Mouse (Mus musculus) embryo, embryonic 9.5 days (tissue): ENCODE data around the gene Nradd.

Experiments
- DNase-seq: peaks from one replicate; pipeline ENCODE4 v3.0.0-alpha.2; 2017; ENCODE audit errors: extremely low spot score

The Nradd gene

DNA sequence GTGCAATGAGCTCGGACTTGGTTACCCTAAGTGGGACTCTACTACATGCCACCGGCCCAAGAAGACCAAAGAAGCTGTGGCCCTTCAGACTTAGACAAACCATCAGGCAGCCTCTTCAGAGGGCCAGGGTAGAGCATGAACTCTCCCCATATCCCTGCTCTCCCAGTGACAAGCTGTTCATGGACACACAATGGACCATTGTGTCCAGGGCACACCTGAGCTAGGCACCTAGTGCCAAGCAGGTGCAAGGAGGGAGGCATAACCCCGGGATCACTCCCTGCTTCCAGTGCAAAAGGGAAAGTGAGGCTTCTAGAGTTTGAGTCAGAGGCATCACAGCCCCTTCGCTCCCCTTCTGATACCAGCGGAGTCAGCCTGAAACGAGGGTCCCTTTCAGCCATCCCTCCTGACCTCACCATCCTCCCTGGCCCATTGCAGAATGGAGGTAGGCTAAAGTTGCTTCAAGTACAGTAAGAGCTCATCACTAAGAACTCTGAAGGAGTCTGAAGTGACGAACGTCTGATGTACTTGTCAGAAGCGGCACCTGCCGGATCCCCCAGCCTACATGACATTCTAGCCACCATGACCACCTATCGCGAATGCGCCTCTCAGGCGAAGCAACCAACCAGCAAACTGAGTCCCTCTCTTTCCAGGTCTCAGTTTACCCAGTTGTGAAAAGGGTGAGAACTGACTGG, 28.9 kb upstream of the Nradd start:
- no peak for DNase-seq

- DNase-seq = no peak
Measured at GRCm38 (mm10) chr9:110651931-110652722, 27.9 kb upstream of the Nradd start.

DNA sequence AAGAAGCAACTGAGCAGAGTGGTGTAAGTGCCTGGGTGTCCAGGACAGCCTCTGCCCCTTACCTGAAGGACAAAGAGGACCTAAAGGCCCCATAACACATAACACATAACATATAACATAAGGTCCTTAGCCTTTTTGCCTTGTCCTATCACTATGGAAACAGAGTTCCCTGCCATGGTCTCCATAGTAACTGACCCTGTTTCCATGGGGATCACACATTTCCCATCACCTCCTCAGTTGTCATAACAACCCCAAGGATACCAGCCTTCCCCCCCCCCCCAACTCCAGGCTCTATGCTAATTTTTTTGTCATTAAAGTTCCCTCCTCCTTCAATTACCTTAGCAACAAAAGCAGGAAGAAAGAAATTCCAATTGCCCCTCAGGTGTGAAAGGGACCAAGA, 25.5 kb upstream of the Nradd start:
- DNase-seq = no peak

DNA sequence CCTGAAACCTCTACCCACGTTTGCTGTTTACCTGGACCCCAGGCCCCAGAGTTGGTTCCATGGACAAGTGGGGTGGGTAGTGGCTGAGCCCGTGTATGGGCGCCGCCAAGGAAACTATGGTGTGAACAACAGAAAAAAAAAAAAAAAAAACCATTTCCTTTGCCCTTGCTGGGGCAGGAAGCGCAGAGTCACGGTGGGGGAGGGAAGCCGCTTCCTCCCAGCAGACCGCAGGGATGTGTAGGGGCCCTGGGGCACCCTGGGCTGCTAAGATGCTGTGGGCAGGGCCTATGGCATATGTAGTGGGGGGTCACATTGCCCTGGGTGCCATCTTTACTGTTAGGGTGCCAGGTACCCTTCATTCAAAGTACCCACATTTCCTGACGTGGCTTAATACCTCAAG, 21.0 kb upstream of the Nradd start:
- no peak for DNase-seq

- DNase-seq = no peak
Measured at GRCm38 (mm10) chr9:110644295-110644694, 20.0 kb upstream of the Nradd start.

DNA sequence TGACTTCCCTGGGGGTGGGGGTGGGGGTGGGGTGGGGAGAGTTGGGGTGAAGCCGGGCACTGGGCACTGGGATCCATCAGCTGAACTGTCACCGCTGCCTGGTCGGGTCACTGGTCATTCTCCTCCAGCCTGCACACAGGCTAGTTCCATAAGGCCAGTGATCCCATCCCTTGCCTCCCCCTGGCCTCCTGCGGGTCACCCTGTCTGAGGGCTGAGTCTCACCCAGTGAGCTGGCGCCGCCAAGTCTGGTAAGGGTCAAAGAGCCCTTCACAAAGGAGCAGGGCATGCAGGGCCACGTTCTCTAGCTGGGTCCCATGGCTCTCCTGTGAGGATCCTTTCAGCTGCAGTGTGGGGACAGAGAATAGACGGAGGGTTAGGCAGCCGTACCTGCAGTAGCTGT, 19.5 kb upstream of the Nradd start:
- no peak for DNase-seq

DNA sequence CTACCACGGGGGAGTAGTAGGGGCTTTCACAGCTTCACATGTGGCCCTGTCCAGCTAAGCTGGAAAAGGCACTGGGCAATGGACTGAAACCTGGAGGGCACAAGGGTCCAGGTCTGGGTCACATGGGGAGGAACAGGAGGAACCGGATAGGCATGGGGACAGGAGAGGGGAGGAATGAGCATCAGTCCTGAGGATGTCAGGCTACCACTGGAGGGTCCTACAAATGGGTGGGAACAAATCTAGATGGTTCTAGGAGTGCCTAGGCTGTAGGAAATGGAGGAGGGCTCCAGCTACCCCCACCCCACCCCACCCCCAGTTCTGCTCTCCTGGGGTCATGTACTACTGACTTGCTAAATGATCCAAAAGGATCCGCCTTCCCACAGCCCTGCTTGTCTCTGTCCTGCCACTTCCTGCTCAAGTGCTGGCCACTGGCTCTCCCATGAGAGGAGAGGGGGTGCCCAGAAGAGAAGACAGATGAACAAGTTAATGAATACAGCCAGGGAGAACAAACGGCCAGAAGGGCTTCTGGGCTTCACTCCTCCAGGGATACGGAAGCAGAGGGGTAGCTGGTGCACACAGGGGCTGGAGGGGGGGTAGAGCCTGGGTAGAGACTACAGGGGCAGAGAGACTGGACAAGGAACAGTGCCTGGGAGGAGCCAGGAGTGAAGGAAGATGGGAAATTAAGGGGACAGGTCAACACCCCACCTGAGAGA, 18.7 kb upstream of the Nradd start:
- DNase-seq = no peak

DNA sequence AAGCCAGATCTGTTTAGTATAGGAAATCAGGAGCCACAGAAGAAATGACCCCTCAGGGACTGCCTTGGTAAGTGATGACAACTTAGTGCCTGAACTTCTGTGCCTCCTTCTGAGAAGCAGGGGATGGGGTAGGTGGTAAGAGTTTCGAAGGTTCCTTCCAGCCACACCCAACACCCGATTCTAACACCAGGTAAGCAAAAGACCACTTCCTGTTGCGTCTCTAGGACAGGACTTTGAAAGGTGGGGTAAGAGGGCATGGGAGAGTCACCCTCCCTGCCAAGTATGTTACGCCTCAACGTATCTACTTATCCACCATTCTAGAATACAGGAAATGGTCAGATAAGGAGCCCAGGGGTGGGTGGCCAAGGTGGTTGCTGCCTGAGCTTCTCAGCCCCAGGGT, 16.8 kb upstream of the Nradd start:
- no peak for DNase-seq

GRCm38 (mm10) chr9:110638611-110639021, 14.4 kb upstream of the Nradd start:
- no peak for DNase-seq

GRCm38 (mm10) chr9:110635225-110635624, 11.0 kb upstream of the Nradd start:
- DNase-seq = peak; percentile 84

- DNase-seq = no peak
Measured at GRCm38 (mm10) chr9:110633882-110634281, 9.6 kb upstream of the Nradd start.

- DNase-seq = no peak
Measured at GRCm38 (mm10) chr9:110632671-110633070, 8.4 kb upstream of the Nradd start.

- DNase-seq = peak; percentile 54
Measured at GRCm38 (mm10) chr9:110631651-110632275, 7.5 kb upstream of the Nradd start.

DNA sequence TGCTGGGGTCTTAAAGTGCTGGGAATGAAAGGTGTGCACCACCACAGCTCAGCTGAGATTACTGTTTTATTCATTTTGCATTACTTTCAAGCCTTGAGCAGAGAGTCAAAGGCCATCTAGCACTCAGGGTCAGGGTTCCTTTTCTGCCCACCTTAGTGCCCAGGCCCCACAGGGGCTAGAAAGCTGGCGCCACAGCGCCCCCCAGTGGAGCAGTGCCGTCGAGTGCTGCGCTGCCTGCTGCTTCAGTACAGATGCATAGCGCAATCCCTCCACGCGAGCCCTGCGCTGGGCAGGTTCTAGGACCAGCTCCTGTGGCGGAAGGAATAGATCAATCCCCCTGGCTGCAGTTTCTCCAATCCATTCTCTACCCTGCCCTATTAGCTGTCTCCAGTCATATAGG, 6.9 kb upstream of the Nradd start:
- DNase-seq = peak; percentile 78

- DNase-seq = no peak
Measured at GRCm38 (mm10) chr9:110630171-110630570, 5.9 kb upstream of the Nradd start.

- no peak for DNase-seq
Measured at GRCm38 (mm10) chr9:110625350-110625908, 1.2 kb upstream of the Nradd start.

DNA sequence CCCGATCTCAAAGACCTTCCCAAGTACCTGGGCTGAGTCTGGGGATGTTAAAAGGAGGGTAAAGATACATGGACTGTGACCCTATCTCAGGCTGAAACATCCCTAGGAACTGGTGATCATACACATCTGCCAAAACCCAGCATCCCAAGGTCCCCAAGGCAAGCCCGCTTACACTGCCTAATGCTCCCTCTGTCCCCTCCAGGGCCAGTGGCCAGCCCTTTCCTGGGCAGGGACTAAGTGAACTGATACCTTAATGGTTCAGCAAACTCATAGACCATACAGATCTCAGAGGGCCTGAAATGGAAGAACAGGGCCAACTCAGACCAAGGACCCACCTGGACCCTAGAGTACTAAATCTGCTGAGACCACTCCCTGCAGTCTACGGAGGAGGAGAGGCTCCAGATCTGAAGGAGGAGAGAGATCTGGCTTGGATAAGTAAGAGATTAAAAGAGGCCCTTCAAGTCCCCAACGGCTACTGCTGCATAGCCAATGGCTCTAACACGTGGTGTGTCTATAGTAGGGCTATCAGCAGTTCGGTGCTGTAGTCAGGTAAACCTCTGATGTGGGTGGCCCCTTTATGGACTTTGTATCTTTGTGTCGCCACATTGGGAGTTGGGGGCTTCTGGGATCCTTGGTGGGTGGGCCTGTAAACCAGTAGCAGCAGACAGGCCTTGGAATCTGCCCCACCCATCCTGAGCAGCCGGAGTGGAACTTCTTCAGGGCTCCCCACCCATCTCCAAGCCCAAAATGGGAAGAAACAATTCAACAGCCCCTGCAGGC, 646 bp downstream of the Nradd start:
- DNase-seq = peak; percentile 32

GRCm38 (mm10) chr9:110622621-110623219, 1.5 kb downstream of the Nradd start:
- no peak for DNase-seq

DNA sequence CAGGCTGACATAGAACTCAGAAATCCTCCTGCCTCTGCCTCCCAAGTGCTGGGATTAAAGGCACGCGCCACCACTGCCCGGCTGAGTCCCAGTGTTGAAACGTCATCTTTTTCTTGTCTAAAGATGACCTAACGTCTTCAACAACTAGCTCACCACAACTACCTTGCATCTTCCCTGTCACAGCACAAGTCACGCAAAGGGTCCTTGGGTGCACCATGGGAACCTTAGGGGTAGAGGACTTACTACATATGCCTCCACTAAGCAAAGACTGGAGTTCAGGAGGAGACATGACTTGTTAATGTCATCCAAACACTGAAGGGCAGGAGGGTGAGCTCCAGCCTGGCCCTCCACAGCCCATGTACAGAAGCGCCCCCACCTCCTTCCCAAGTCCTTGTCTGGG, 3.6 kb downstream of the Nradd start:
- DNase-seq = no peak

DNA sequence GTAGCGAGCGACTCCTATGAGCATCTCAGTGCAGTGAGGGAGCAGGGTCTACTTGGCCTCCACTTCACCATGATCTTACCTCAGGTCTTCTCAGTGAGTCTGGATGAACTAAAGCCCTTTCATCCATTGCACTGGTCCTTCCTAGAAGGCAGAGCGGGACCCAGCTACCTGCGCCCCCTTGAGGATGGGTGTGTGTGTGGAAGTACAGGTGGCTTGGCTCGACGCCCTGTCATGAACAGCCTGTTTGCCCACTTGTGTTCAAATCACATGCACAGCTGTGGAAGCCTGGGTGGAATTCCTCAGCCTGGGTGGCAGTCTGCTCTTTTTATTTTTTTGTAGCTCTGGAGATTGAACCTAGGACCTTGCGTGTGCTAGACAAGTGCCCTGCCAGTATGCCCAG, 4.1 kb downstream of the Nradd start:
- DNase-seq = no peak

DNA sequence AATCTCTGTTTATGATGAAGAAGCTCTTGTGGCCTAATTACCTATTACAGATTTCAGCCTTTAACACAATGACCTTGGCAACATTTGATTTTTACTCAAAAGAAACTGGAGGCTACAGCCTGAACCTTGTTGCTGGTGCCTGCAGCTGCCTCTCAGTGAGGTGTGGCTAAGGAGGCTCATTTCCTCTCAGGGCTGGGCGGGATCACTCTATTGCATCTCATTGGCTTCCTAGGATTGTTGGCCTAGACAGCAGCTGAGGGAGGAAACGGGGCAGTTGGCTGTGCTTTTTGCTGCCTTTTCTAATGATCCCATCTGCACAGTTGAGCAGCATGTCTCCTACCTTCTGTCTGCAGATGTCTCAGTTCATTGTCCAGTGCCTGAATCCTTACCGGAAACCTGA, 7.2 kb downstream of the Nradd start:
- no peak for DNase-seq
